Mouse (Mus musculus): ENCODE measurements around the gene Prpf6. TPM values are rescaled to one million over a fixed set of nuclear protein-coding genes. Genes with fewer than 3 reads are reported as not detected.
A peak's percentile ranks its signal among the peaks of the same experiment; 100 is the strongest.

Gene Prpf6
- polyA plus RNA-seq, 1 experiment: 10.4 TPM

DNA sequence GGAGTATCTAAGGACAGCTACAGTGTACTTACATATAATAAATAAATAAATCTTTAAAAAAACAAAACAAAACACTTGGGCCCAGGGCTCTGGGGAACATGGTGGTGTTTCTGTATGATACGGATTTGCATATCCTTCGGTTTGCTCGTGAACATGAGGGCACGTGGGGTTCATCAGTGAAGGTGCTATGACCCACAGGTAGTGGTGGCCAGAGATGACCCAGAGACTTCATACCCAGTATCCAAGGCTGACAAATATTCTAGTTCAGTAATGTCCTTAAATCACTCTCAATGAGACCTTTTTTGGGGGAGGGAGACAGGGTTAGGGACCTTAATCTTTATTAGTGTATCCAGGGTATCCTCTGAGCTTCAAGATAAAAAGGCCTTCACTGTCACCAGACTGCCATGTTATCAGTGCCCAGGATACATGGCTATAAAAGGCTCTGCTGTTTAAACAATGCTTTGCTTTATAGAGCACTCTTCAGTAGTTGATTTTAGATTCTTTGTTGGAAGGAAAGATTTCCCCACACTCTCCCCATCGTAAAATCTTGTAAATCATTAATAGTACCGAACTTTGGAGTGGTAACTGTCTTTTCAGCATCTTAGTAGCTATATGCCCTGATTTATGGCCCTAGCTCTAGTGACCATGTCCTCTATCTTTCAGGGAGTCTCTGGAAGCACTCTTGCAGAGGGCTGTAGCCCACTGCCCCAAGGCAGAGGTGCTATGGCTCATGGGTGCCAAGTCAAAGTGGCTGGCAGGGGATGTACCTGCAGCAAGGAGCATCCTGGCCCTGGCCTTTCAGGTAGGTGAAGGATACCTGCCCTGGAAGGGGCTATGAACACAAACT, 55.2 kb downstream of the Prpf6 start:
- Histone ChIP-seq H3K4me1 (ENCODE audit: control insufficient read depth, insufficient read depth, insufficient read length, low read length) (peaks cover 10% of the 10 kb centered on the region), H3K27me3 (ENCODE audit: control insufficient read depth, insufficient read depth, low read length) (no peaks in the 10 kb centered on the region), H3K27ac (ENCODE audit: insufficient read depth, low read depth, low read length) (peak overlapping the region; percentile 69; the same call in 1 of the 2 replicates), H3K36me3 (ENCODE audit: control insufficient read depth, insufficient read depth, low read length) (peaks cover 55% of the 10 kb centered on the region), H3K4me3 (ENCODE audit: low read depth, low read length) (no peak overlapping the region)
- whole genome bisulfite sequencing: 39% methylated on average over 6 of the region's 6 CpGs
- TF ChIP-seq CTCF (IDR thresholded peaks at IDR 0.05; ENCODE audit: extremely low read depth, insufficient read length, insufficient replicate concordance, low read depth, low read length): no peak
- TF ChIP-seq POLR2A (IDR thresholded peaks at IDR 0.05; ENCODE audit: low read depth, low read length): no peak

GRCm38 (mm10) chr2:181648926-181649325, 57.3 kb downstream of the Prpf6 start:
- H3K4me3 ChIP-seq (ENCODE audit: low read depth, low read length): no peak overlapping the region
- no peak overlapping the region for H3K27ac ChIP-seq (ENCODE audit: insufficient read depth, low read depth, low read length)
- no peaks in the 10 kb centered on the region for H3K27me3 ChIP-seq (ENCODE audit: control insufficient read depth, insufficient read depth, low read length)
- WGBS: 94% methylated on average over 10 of the region's 10 CpGs
- H3K36me3 ChIP-seq (ENCODE audit: control insufficient read depth, insufficient read depth, low read length): peaks cover 55% of the 10 kb centered on the region
- TF ChIP-seq CTCF (IDR thresholded peaks at IDR 0.05; ENCODE audit: extremely low read depth, insufficient read length, insufficient replicate concordance, low read depth, low read length): no peak
- no peak for TF ChIP-seq POLR2A (IDR thresholded peaks at IDR 0.05; ENCODE audit: low read depth, low read length)
- H3K4me1 ChIP-seq (ENCODE audit: control insufficient read depth, insufficient read depth, insufficient read length, low read length): peaks cover 21% of the 10 kb centered on the region

DNA sequence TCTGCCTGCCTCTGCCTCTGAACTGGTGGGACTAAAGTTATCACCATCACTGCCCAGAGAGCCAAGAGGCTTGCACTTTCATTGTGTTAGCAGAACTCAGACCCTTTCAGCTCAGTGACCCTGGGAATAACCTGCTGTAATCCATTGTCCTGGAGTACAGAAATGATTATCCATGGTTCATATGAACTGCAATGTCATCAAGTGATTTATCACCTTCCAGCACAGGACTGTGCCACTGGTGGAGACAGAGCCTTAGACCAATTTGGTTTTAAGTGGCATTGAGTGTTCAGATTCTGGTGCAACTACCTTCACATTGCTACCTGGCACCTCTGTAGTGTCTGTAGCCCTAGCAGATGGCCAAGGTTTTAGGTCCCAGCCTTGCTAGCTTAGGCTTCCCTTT, 61.4 kb downstream of the Prpf6 start:
- Histone ChIP-seq H3K4me3 (ENCODE audit: low read depth, low read length) (no peak overlapping the region), H3K36me3 (ENCODE audit: control insufficient read depth, insufficient read depth, low read length) (peaks cover 58% of the 10 kb centered on the region), H3K4me1 (ENCODE audit: control insufficient read depth, insufficient read depth, insufficient read length, low read length) (peaks cover 13% of the 10 kb centered on the region; the same call in 1 of the 2 replicates), H3K27me3 (ENCODE audit: control insufficient read depth, insufficient read depth, low read length) (peaks cover 12% of the 10 kb centered on the region; the same call in 1 of the 2 replicates), H3K27ac (ENCODE audit: insufficient read depth, low read depth, low read length) (peak overlapping the region; percentile 79)
- TF ChIP-seq CTCF (IDR thresholded peaks at IDR 0.05; ENCODE audit: extremely low read depth, insufficient read length, insufficient replicate concordance, low read depth, low read length) (no peak), POLR2A (IDR thresholded peaks at IDR 0.05; ENCODE audit: low read depth, low read length) (no peak)

DNA sequence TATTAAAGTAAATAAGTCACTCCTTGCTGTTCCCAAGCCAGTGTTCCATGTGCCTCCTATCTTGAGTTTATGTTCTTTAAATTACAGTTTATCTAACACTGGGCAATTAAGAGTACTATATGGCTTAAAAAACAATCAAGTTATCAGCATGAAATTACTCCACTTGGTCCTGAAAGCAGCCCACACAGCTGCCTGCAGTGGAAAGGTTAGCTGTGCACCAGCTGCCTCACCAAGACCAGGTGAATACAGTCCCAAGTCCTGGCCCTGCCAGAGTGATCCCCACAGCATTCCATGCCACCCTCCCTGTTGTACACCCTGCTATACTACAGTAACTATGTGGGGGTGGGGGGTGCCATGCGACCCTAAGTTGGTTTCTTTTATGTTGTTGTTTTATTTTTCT, 61.9 kb downstream of the Prpf6 start:
- H3K27ac ChIP-seq (ENCODE audit: insufficient read depth, low read depth, low read length): peak overlapping the region; percentile 23; the same call in 1 of the 2 replicates
- TF ChIP-seq CTCF (IDR thresholded peaks at IDR 0.05; ENCODE audit: extremely low read depth, insufficient read length, insufficient replicate concordance, low read depth, low read length): no peak
- no peak for TF ChIP-seq POLR2A (IDR thresholded peaks at IDR 0.05; ENCODE audit: low read depth, low read length)
- WGBS: 43% methylated on average over 1 of the region's 1 CpGs

DNA sequence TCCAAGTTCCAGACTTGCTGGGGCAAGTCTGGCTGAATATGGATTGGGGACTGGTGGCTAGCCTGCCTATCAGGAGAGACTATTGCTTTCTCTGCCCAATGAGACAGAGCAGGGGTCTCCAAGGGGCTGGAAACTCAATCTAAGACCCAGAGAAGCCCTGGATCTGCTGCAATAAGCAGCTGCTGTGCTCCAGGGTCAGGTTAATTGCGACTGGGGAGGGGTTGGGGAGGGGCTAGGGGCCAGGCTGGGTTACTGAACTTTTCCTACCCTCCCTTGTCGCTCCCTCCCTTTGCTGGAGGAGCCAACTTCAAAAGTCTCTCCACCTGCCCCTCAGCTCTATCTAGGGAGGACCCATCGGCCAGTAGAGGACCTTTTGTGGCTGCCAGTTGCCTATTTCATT, 65.1 kb downstream of the Prpf6 start, which contains the start of gene Gm29797:
TSS of gene Gm29797 (plus strand) at position 301 of the 400 bp plus-strand sequence.
- TF ChIP-seq POLR2A (IDR thresholded peaks at IDR 0.05; ENCODE audit: low read depth, low read length) (no peak), CTCF (IDR thresholded peaks at IDR 0.05; ENCODE audit: extremely low read depth, insufficient read length, insufficient replicate concordance, low read depth, low read length) (no peak)
- peaks cover 28% of the 10 kb centered on the region for H3K36me3 ChIP-seq (ENCODE audit: control insufficient read depth, insufficient read depth, low read length)
- peaks cover 11% of the 10 kb centered on the region; the same call in 1 of the 2 replicates for H3K4me1 ChIP-seq (ENCODE audit: control insufficient read depth, insufficient read depth, insufficient read length, low read length)
- peaks cover 12% of the 10 kb centered on the region; the same call in 1 of the 2 replicates for H3K27me3 ChIP-seq (ENCODE audit: control insufficient read depth, insufficient read depth, low read length)
- H3K27ac ChIP-seq (ENCODE audit: insufficient read depth, low read depth, low read length): no peak within 1 kb of the TSS
- no peak within 1 kb of the TSS for H3K4me3 ChIP-seq (ENCODE audit: low read depth, low read length)
- 75% methylated on average over 3 of the region's 3 CpGs for WGBS

More for the DNA sequence above, 61.9 kb downstream of the Prpf6 start:
- Histone ChIP-seq H3K36me3 (ENCODE audit: control insufficient read depth, insufficient read depth, low read length) (peaks cover 53% of the 10 kb centered on the region), H3K4me1 (ENCODE audit: control insufficient read depth, insufficient read depth, insufficient read length, low read length) (peaks cover 13% of the 10 kb centered on the region; the same call in 1 of the 2 replicates), H3K27me3 (ENCODE audit: control insufficient read depth, insufficient read depth, low read length) (peaks cover 12% of the 10 kb centered on the region; the same call in 1 of the 2 replicates), H3K4me3 (ENCODE audit: low read depth, low read length) (no peak overlapping the region)

GRCm38 (mm10) chr2:181657441-181657840, 65.8 kb downstream of the Prpf6 start:
- no peak overlapping the region for H3K27ac ChIP-seq (ENCODE audit: insufficient read depth, low read depth, low read length)
- H3K4me3 ChIP-seq (ENCODE audit: low read depth, low read length): no peak overlapping the region
- no peak for TF ChIP-seq CTCF (IDR thresholded peaks at IDR 0.05; ENCODE audit: extremely low read depth, insufficient read length, insufficient replicate concordance, low read depth, low read length)
- TF ChIP-seq POLR2A (IDR thresholded peaks at IDR 0.05; ENCODE audit: low read depth, low read length): no peak
- H3K36me3 ChIP-seq (ENCODE audit: control insufficient read depth, insufficient read depth, low read length): peaks cover 22% of the 10 kb centered on the region
- peaks cover 12% of the 10 kb centered on the region; the same call in 1 of the 2 replicates for H3K27me3 ChIP-seq (ENCODE audit: control insufficient read depth, insufficient read depth, low read length)
- WGBS: 83% methylated on average over 2 of the region's 2 CpGs
- H3K4me1 ChIP-seq (ENCODE audit: control insufficient read depth, insufficient read depth, insufficient read length, low read length): peaks cover 7% of the 10 kb centered on the region; the same call in 1 of the 2 replicates

DNA sequence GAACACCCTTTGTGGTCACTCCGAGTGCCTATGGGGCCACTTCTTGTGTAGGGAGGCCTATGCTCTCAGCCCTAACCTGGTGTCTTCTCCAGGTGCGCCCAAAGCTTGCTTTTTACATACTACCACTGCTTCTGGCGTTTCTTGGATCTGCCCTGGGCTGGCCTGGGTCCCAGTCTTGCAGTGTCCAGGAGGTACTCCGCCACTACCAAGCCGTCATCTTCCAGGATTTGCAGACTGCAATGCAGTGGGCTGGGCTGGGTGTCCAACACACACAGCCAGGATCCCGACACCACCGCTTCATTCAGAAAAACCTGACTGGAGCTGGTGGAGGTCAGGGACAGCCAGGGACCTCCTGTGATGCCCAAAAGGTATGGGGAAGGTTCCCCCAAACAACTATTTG, 66.9 kb downstream of the Prpf6 start:
- Histone ChIP-seq H3K4me3 (ENCODE audit: low read depth, low read length) (no peak overlapping the region), H3K27me3 (ENCODE audit: control insufficient read depth, insufficient read depth, low read length) (peaks cover 16% of the 10 kb centered on the region), H3K27ac (ENCODE audit: insufficient read depth, low read depth, low read length) (no peak overlapping the region), H3K36me3 (ENCODE audit: control insufficient read depth, insufficient read depth, low read length) (peaks cover 20% of the 10 kb centered on the region), H3K4me1 (ENCODE audit: control insufficient read depth, insufficient read depth, insufficient read length, low read length) (peaks cover 3% of the 10 kb centered on the region; the same call in 1 of the 2 replicates)
- TF ChIP-seq CTCF (IDR thresholded peaks at IDR 0.05; ENCODE audit: extremely low read depth, insufficient read length, insufficient replicate concordance, low read depth, low read length) (no peak), POLR2A (IDR thresholded peaks at IDR 0.05; ENCODE audit: low read depth, low read length) (no peak)
- 85% methylated on average over 7 of the region's 7 CpGs for WGBS

All from small intestine, adult 2 months (tissue).